Mouse (Mus musculus) CH12.LX (cell line): Measurements from ENCODE around the gene Col9a2. TPM values are rescaled to one million over a fixed set of nuclear protein-coding genes. Genes with fewer than 3 reads are reported as not detected.

Experiments
- DNase-seq: peaks from one replicate; pipeline ENCODE4 v3.0.0-alpha.2; 2013; ENCODE audit errors: extremely low read depth
- H3K27ac ChIP-seq: 2 replicates; pipeline ENCODE4 v1.5.1; 2012; ENCODE audit warnings: low read depth, mild to moderate bottlenecking, control low read depth, moderate library complexity; ENCODE audit not compliant: insufficient read depth
- H3K27me3 ChIP-seq: replicated peaks from 2 replicates; pipeline ENCODE3; 2012; ENCODE audit warnings: inconsistent platforms
- H3K36me3 ChIP-seq, 2 experiments: replicated peaks in 1 of 2; 2 replicates each; pipeline versions ENCODE3 to v1.6.1; 2012; ENCODE audit warnings: inconsistent platforms in 1 of 2, low read length in 1 of 2, mild to moderate bottlenecking in 1 of 2, mixed read lengths in 1 of 2, moderate library complexity in 1 of 2; ENCODE audit not compliant: control insufficient read depth in 1 of 2, insufficient read depth in 1 of 2
- H3K4me1 ChIP-seq, 2 experiments: 2 replicates each; pipeline ENCODE4 v1.6.1; 2012; ENCODE audit warnings: inconsistent platforms in 1 of 2, moderate library complexity in 1 of 2; ENCODE audit not compliant: insufficient read depth in 2 of 2, control insufficient read depth in 1 of 2
- H3K4me2 ChIP-seq: 2 replicates; pipeline ENCODE4 v1.6.1; 2012; ENCODE audit warnings: low read depth, mild to moderate bottlenecking, control low read depth; ENCODE audit not compliant: poor library complexity, insufficient read depth, severe bottlenecking
- H3K4me3 ChIP-seq, 3 experiments: fragments of 150-350 bp in 1 of 3; sonication (generic) in 1 of 3; replicated peaks in 1 of 3; 2 replicates each; pipeline versions ENCODE3 to v1.5.1; 2011 to 2012; ENCODE audit warnings: low read depth in 2 of 3, low read length in 2 of 3, mild to moderate bottlenecking in 2 of 3, moderate library complexity in 2 of 3, control low read depth in 1 of 3, improper control_type of control experiment in 1 of 3, inconsistent platforms in 1 of 3, mixed read lengths in 1 of 3; ENCODE audit not compliant: poor library complexity in 1 of 3
- H3K79me2 ChIP-seq: replicated peaks from 2 replicates; pipeline ENCODE4 v1.6.1; 2012; ENCODE audit warnings: mild to moderate bottlenecking, moderate library complexity; ENCODE audit not compliant: control insufficient read depth, poor library complexity, insufficient read depth, severe bottlenecking; ENCODE audit errors: extremely low read depth
- H3K9ac ChIP-seq: 2 replicates; pipeline ENCODE4 v1.6.1; 2012; ENCODE audit warnings: low read depth, mild to moderate bottlenecking, control low read depth, moderate library complexity; ENCODE audit not compliant: insufficient read depth
- H3K9me3 ChIP-seq: replicated peaks from 2 replicates; pipeline ENCODE3; 2012; ENCODE audit warnings: low read length, inconsistent platforms, mixed read lengths
- CHD2 ChIP-seq: IDR thresholded peaks from 2 replicates; pipeline ENCODE4 v1.6.1; 2011; ENCODE audit warnings: low read length, improper control_type of control experiment
- E2F4 ChIP-seq: IDR thresholded peaks from 2 replicates; pipeline ENCODE4 v1.6.1; 2011; ENCODE audit warnings: low read depth, low read length, improper control_type of control experiment; ENCODE audit not compliant: insufficient replicate concordance
- IRF4 ChIP-seq: IDR thresholded peaks from 2 replicates; pipeline ENCODE4 v1.6.1; 2014; ENCODE audit warnings: low read depth, mild to moderate bottlenecking, inconsistent platforms, low read length, improper control_type of control experiment
- JUN ChIP-seq: IDR thresholded peaks from 2 replicates; pipeline ENCODE4 v1.6.1; 2011; ENCODE audit warnings: low read depth, mild to moderate bottlenecking, low read length, improper control_type of control experiment, moderate library complexity; ENCODE audit not compliant: insufficient read depth
- JUND ChIP-seq: conservative IDR thresholded peaks from 2 replicates; pipeline ENCODE4 v1.6.1; 2011; ENCODE audit warnings: low read depth, low read length, improper control_type of control experiment
- MAZ ChIP-seq: IDR thresholded peaks from 2 replicates; pipeline ENCODE4 v1.6.1; 2012; ENCODE audit warnings: low read depth, mild to moderate bottlenecking, inconsistent platforms, low read length, improper control_type of control experiment, moderate library complexity
- MEF2A ChIP-seq: IDR thresholded peaks from 2 replicates; pipeline ENCODE4 v1.6.1; 2014; ENCODE audit warnings: low read depth, mild to moderate bottlenecking, inconsistent platforms, low read length, improper control_type of control experiment, borderline replicate concordance
- MYC ChIP-seq: IDR thresholded peaks from 2 replicates; pipeline ENCODE4 v1.6.1; 2011; ENCODE audit warnings: low read depth, mild to moderate bottlenecking, improper control_type of control experiment, low read length
- NRF1 ChIP-seq: IDR thresholded peaks from 2 replicates; pipeline ENCODE4 v1.6.1; 2014; ENCODE audit warnings: low read depth, mild to moderate bottlenecking, inconsistent platforms, low read length, improper control_type of control experiment, moderate library complexity
- POLR2A ChIP-seq: IDR thresholded peaks from 2 replicates; pipeline ENCODE4 v1.6.1; 2011; ENCODE audit warnings: low read depth, mild to moderate bottlenecking, improper control_type of control experiment, low read length
- POLR2AphosphoS2 ChIP-seq: IDR thresholded peaks from 2 replicates; pipeline ENCODE4 v1.6.1; 2011; ENCODE audit warnings: low read depth, low read length, improper control_type of control experiment
- RAD21 ChIP-seq: IDR thresholded peaks from 2 replicates; pipeline ENCODE4 v1.6.1; 2011; ENCODE audit warnings: low read depth, mild to moderate bottlenecking, low read length, improper control_type of control experiment, moderate library complexity
- RCOR1 ChIP-seq: conservative IDR thresholded peaks from 2 replicates; pipeline ENCODE4 v1.6.1; 2012; ENCODE audit warnings: low read depth, mild to moderate bottlenecking, inconsistent platforms, low read length, improper control_type of control experiment
- SIN3A ChIP-seq: IDR thresholded peaks from 2 replicates; pipeline ENCODE4 v1.6.1; 2012; ENCODE audit warnings: low read length, improper control_type of control experiment, inconsistent platforms
- SMC3 ChIP-seq: IDR thresholded peaks from 2 replicates; pipeline ENCODE4 v1.6.1; 2011; ENCODE audit warnings: low read depth, low read length, improper control_type of control experiment
- TBP ChIP-seq: conservative IDR thresholded peaks from 2 replicates; pipeline ENCODE4 v1.6.1; 2011; ENCODE audit warnings: low read depth, low read length, improper control_type of control experiment
- UBTF ChIP-seq: IDR thresholded peaks from 2 replicates; pipeline ENCODE4 v1.6.1; 2012; ENCODE audit warnings: low read depth, mild to moderate bottlenecking, inconsistent platforms, low read length, improper control_type of control experiment, moderate library complexity
- USF1 ChIP-seq: IDR thresholded peaks from 2 replicates; pipeline ENCODE4 v1.6.1; 2014; ENCODE audit warnings: low read depth, mild to moderate bottlenecking, inconsistent platforms, low read length, improper control_type of control experiment
- USF2 ChIP-seq: conservative IDR thresholded peaks from 2 replicates; pipeline ENCODE4 v1.6.1; 2011; ENCODE audit warnings: low read depth, low read length, improper control_type of control experiment
- ZC3H11A ChIP-seq: IDR thresholded peaks from 2 replicates; pipeline ENCODE4 v1.6.1; 2012; ENCODE audit warnings: low read depth, mild to moderate bottlenecking, inconsistent platforms, low read length, improper control_type of control experiment
- ZMIZ1 ChIP-seq: IDR thresholded peaks from 2 replicates; pipeline ENCODE4 v1.6.1; 2012; ENCODE audit warnings: low read depth, mild to moderate bottlenecking, inconsistent platforms, low read length, improper control_type of control experiment
- ZNF384 ChIP-seq: IDR thresholded peaks from 2 replicates; pipeline ENCODE4 v1.6.1; 2012; ENCODE audit warnings: low read depth, low read length, improper control_type of control experiment, inconsistent platforms
- dilution Hi-C: fragments of 300-500 bp; cut with MboI; formaldehyde crosslinking; loops from 2 replicates; pipeline ENCODE4 v1.14.3; 2020; ENCODE audit warnings: low sequenced_read_pairs; ENCODE audit not compliant: extremely low pct_unique_long_range_greater_than_20kb, extremely low pct_ligation_motif_present
- in situ Hi-C: fragments of 300-500 bp; cut with MboI; formaldehyde crosslinking; loops from 3 replicates; pipeline ENCODE4 v1.14.3; 2019; ENCODE audit warnings: low sequenced_read_pairs, low pct_ligation_motif_present, low pct_unique_long_range_greater_than_20kb, mixed read lengths
- polyA plus RNA-seq: library from polyadenylated mRNA; unstranded; fragments of >175 nt; gene quantifications from 2 replicates; pipeline ENCODE4 v1.2.1, GENCODE M21; 2012; ENCODE audit warnings: low read depth; ENCODE audit not compliant: insufficient read length
- total RNA-seq, 2 experiments: library from RNA; depleted of rRNA; stranded (reverse); fragments of 300-350 nt in 1 of 2; fragments of >200 nt in 1 of 2; gene quantifications; 2 replicates each; pipeline ENCODE4 v1.2.3; 2012 to 2014

Col9a2 gene
- total and polyA plus RNA-seq, 3 experiments: not detected

GRCm38 (mm10) chr4:121018250-121018649, 20.9 kb upstream of the Col9a2 start:
- DNase-seq: no peak
- H3K4me1 ChIP-seq: peaks cover under 1 to 15% of the 10 kb centered on the region in 2 experiments
- no peak overlapping the region for H3K27ac ChIP-seq
- H3K79me2 ChIP-seq: peaks cover 30% of the 10 kb centered on the region
- no peak overlapping the region for H3K9ac ChIP-seq
- H3K27me3 ChIP-seq: no peaks in the 10 kb centered on the region
- H3K4me2 ChIP-seq: no peak overlapping the region
- H3K9me3 ChIP-seq: no peaks in the 10 kb centered on the region
- dilution Hi-C loops: no loop called here
- H3K4me3 ChIP-seq: no peak overlapping the region
- TF ChIP-seq NRF1 (no peak), RCOR1 (no peak), CHD2 (no peak), RAD21 (no peak), TBP (no peak)
- in situ Hi-C loops: no loop called here
- H3K36me3 ChIP-seq: peaks cover 0 to 2% of the 10 kb centered on the region in 2 experiments

- in situ Hi-C loops (no loop called here), dilution Hi-C loops (no loop called here)
- peaks cover 15% of the 10 kb centered on the region for H3K79me2 ChIP-seq
- H3K4me2 ChIP-seq: no peak overlapping the region
- no peak overlapping the region for H3K27ac ChIP-seq
- no peak for TF ChIP-seq NRF1
- TF ChIP-seq JUND: no peak
- no peak for TF ChIP-seq ZNF384
- TF ChIP-seq USF2: no peak
- TF ChIP-seq RCOR1: no peak
- TF ChIP-seq MEF2A: no peak
- TF ChIP-seq POLR2AphosphoS2: no peak
- no peak for TF ChIP-seq MAZ
- no peak for TF ChIP-seq SIN3A
- TF ChIP-seq ZC3H11A: no peak
- TF ChIP-seq MYC: no peak
- TF ChIP-seq E2F4: no peak
- no peak for TF ChIP-seq TBP
- TF ChIP-seq UBTF: no peak
- no peak for TF ChIP-seq JUN
- no peak for TF ChIP-seq IRF4
- TF ChIP-seq SMC3: no peak
- TF ChIP-seq USF1: no peak
- TF ChIP-seq POLR2A: no peak
- no peak for TF ChIP-seq ZMIZ1
- peaks cover 13 to 27% of the 10 kb centered on the region in 2 experiments for H3K4me1 ChIP-seq
- H3K36me3 ChIP-seq: no peaks in the 10 kb centered on the region
- H3K9ac ChIP-seq: no peak overlapping the region
- H3K9me3 ChIP-seq: no peaks in the 10 kb centered on the region
- DNase-seq: no peak
- no peaks in the 10 kb centered on the region for H3K27me3 ChIP-seq
- H3K4me3 ChIP-seq: no peak overlapping the region
Observed at GRCm38 (mm10) chr4:121020040-121020790, 19.0 kb upstream of the Col9a2 start.
